Mouse (Mus musculus) heart, postnatal 25 days (tissue): ENCODE results near the gene Gm9844. TPM values are rescaled to one million over a fixed set of nuclear protein-coding genes. Genes with fewer than 3 reads are reported as not detected.
A peak's percentile ranks its signal among the peaks of the same experiment; 100 is the strongest.

ENCODE experiments used
- DNase-seq: peaks from one replicate; pipeline ENCODE4 v3.0.0; 2022; ENCODE audit warnings: low spot score
- intact Hi-C: fragments of 180-260 bp; cut with DNase I; formaldehyde crosslinking; loops from one replicate; pipeline ENCODE4 v1.15.1; 2025
- total RNA-seq, 2 experiments: library from RNA; stranded (reverse); gene quantifications; 2 replicates each; pipeline ENCODE4 v1.2.3; 2021

The Gm9844 gene
- total RNA-seq, 2 experiments from 2014 or later: not detected

GRCm38 (mm10) chr7:24896269-24896668, 34.3 kb downstream of the Gm9844 start:
- intact Hi-C loops: no loop called here
- no peak for DNase-seq

DNA sequence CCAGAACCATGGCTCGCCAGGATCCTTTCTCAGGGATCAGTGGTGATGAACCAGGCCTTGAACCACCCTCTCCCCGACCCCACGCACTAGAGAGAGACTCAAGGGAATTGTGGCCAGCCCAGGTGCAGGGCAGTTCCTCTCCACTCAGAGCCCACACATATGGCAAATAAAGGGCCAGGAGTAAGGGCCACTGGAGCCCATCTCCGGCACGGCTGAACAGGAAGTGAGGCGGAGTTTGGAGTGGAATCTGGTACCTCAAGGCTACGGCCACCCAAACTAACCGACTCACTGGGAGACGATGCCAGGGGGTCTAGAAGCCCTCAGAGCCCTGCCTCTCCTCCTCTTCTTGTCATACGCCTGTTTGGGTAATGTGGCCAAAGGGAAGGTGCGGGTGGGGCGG, 35.2 kb downstream of the Gm9844 start, which contains the start of gene Cd79a:
Cd79a (plus strand) TSS at position 158 of the 400 bp plus-strand sequence.
- intact Hi-C loops: no loop called here
- DNase-seq: no peak

GRCm38 (mm10) chr7:24897959-24898358, 35.9 kb downstream of the Gm9844 start:
- intact Hi-C loops: no loop called here
- no peak for DNase-seq

GRCm38 (mm10) chr7:24901114-24901513, 39.1 kb downstream of the Gm9844 start:
- no peak for DNase-seq
- intact Hi-C loops: no loop called here

GRCm38 (mm10) chr7:24901842-24902241, 39.8 kb downstream of the Gm9844 start:
- intact Hi-C loops: no loop called here
- no peak for DNase-seq

- intact Hi-C loops: no loop called here
- DNase-seq: no peak
These were observed 40.2 kb downstream of the Gm9844 start for GRCm38 (mm10) chr7:24902264-24902629.

GRCm38 (mm10) chr7:24902630-24903443, 40.8 kb downstream of the Gm9844 start, which contains the start of gene Arhgef1:
TSS of gene Arhgef1 (plus strand) at chr7:24902912.
- peak; percentile 61 for DNase-seq
- intact Hi-C loops: no loop called here

GRCm38 (mm10) chr7:24903444-24903825, 41.4 kb downstream of the Gm9844 start:
- intact Hi-C loops: no loop called here
- no peak for DNase-seq

GRCm38 (mm10) chr7:24904070-24904483, 42.1 kb downstream of the Gm9844 start:
- intact Hi-C loops: loop anchor here (1.0 to 2.0 kb wide), 2 partner anchors 13 to 19 kb away; no protein-coding TSS in a partner anchor
- peak; percentile 95 for DNase-seq

DNA sequence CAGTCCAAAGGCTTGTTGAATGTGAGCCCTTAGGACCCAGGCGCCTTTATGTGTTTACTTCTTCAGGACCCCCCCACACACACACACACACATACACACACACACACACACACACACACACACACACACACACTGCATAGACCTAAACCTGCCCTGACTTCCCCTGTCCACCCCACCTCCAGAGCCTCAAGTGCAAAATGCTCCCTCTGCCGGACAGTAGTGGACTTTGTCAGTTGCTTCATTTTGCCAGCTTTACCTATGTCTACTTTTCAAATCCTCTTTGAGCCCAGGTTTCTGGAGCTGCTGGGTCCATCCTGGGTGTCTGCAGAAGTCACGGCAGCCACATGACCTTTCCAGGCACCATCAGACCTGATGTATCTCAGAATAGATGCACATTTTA, 42.9 kb downstream of the Gm9844 start:
- no peak for DNase-seq
- intact Hi-C loops: loop anchor here (1.0 to 2.0 kb wide), 2 partner anchors 14 to 20 kb away; no protein-coding TSS in a partner anchor

- intact Hi-C loops: no loop called here
- no peak for DNase-seq
These were observed 44.5 kb downstream of the Gm9844 start for GRCm38 (mm10) chr7:24906551-24906950.

DNA sequence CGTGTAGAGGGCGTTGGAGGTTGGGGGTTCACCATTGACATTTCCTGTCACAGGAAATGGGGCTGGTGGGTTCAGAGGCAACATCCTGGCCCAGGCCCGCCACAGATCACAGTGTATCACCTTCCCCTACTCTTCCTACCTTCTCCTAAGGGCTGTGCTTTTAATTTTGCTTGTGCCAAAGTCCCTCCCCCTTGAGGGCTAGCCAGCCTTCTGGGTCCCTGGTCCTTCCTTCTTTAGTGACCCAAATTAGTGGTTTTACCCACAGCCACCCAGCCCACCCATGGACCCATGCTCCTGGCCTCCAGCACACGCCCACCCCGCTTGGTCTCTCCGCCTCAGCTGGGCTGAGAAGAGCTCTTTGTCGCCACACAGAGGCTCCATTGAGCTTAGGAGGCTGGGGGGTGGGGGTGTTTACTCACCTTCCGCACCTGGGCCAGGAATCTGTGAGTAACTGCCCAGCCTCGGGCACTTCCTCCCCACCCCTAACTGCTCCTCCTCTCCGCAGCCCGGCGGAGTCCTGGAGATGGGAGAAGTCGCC, 45.3 kb downstream of the Gm9844 start:
- intact Hi-C loops: no loop called here
- no peak for DNase-seq

Other genes with a start within 250 kb of the Gm9844 start
- not detected for gene Lypd3, start 225.7 kb upstream of the Gm9844 start, total RNA-seq
- not detected for gene Tex101, start 185.5 kb upstream of the Gm9844 start, total RNA-seq
- not detected for gene BC049730, start 153.0 kb upstream of the Gm9844 start, total RNA-seq
- not detected for gene Gm4763, start 135.3 kb upstream of the Gm9844 start, total RNA-seq
- under 1 TPM in 1 of 2 experiments, not detected in 1; 0.08 TPM for gene Cd177, start 101.9 kb upstream of the Gm9844 start, total RNA-seq
- gene Ceacam10, start 85.0 kb upstream of the Gm9844 start, total RNA-seq: not detected
- gene Lypd4, start 7.7 kb downstream of the Gm9844 start, total RNA-seq: not detected
- gene Dmrtc2, start 7.8 kb downstream of the Gm9844 start, total RNA-seq: not detected
- 100 to 1,000 TPM; 493 to 532 TPM for gene Rps19, start 22.2 kb downstream of the Gm9844 start, total RNA-seq
- gene Cd79a, start 35.2 kb downstream of the Gm9844 start, total RNA-seq: 1 to 10 TPM in 1 of 2 experiments, under 1 TPM in 1; 0.96 to 2.0 TPM
- 10 to 100 TPM; 47.8 to 51.8 TPM for gene Arhgef1, start 40.7 kb downstream of the Gm9844 start, total RNA-seq
- gene Gm4881, start 82.3 kb downstream of the Gm9844 start, total RNA-seq: not detected
- gene Rabac1, start 110.5 kb downstream of the Gm9844 start, total RNA-seq: 100 to 1,000 TPM; 285 to 315 TPM
- under 1 TPM; 0.47 to 0.67 TPM for gene Atp1a3, start 143.7 kb downstream of the Gm9844 start, total RNA-seq
- 1 to 10 TPM; 4.5 to 4.8 TPM for gene Grik5, start 210.1 kb downstream of the Gm9844 start, total RNA-seq
- 1 to 10 TPM; 9.8 to 9.9 TPM for gene Zfp574, start 210.4 kb downstream of the Gm9844 start, total RNA-seq